Mouse (Mus musculus): ENCODE results near the gene Thada.

Gene Thada

DNA sequence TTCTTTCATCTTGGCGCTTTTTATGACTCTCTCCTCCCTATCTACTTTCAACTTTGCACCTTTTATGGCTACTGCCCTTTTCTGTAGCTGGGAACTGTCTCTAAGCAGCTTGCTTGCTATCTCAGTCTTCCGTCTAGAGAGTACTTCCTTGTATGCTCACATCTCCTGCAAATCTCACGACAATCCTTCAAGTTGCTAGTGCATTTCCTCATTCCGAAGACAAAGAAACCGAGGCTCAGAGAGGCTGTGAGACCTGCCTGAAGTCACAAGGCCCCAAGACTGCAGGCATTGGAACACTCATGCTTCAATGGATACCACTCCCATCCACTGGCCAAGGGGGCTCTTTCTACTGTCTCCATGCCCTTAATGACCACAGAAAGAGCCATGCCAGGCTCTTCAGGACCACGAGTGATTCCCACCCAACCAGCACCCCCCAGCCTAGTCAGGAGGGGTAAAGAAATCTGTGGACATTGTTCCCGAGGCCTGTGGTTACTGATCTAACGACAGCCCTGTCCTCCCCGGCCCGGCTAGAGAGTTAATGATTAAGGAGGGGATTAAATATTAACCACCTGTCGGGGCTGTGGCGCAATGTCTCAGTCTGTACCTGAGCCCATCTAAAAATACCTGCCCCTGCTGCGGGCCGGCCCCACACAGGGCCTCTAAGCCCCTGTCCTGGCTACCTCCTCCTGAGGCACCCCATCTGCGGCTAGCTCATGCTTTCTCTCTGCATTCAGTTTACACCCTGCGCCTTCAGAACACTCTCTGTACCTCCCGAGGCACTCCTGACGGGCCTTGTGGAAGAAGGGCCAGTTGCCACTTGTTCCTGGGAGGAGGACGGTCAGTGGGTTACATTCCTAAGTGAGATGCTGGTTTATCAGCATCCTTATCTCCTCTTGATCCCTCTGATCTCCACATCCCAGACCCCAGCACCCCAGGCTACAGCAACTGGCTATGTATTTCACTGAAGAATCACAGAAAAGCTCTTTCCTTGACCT, 309.0 kb downstream of the Thada start:
- DNase-seq: peak; percentile 55

DNA sequence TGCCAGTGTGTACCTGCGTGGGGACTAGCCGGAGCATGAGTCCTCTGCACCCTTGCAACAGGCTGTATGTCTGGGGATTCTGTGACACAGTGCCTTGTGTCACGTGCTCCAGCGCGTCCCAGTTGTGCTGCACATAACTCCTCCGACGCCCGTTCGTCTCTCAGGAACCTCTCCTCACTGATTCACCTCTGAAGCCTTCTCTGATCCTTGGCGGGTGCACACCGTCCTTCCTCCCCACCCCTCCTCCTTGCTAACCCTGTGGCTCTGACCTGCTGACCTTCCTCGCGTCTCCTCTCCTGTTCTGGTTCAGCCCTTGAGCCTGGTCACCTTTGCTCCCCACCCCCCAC, 309.8 kb downstream of the Thada start:
- DNase-seq: no peak

- DNase-seq: no peak
Observed at GRCm38 (mm10) chr17:84155516-84156226, 310.3 kb downstream of the Thada start.

- DNase-seq: no peak
Observed at GRCm38 (mm10) chr17:84155029-84155338, 311.0 kb downstream of the Thada start.

GRCm38 (mm10) chr17:84154302-84155028, 311.5 kb downstream of the Thada start:
- no peak for DNase-seq

DNA sequence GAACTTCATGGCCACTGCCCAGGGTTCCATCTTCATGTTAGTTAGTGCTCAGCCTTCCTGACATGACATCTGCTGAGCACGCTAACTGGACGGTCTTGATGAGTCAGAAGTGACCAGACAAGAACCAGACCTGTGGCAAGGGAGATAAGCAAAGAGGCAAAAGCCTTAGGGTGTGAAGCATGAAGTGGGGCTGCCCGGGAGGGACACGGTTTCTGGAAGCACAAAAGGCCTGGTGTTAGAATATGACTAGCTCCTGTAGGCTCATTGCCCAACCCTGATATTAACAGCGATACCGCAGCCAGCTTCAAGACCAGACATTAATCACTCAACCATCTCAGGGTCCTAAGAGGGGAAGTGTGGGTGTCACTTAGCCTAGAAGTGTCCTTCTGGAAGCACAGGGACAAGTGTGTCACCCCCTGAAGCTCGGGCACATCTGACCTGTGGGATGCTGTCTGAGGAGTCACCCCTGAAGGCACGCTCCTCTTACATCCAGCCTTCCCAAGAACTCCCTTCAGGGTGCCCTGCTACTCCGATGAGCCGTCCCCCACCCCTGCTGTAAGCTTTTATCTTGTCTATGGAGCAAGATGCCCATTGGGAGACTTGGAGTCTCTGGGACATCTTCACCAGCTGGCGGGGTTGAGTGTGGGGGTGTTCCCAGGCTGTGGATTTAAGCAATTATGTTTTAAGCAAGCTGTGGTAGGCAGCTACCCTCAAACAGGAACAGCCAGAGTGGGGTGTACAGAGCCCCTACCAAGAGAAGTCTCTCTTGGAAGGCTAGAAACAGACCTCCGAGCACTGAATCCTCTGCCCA, 312.8 kb downstream of the Thada start:
- DNase-seq: no peak

GRCm38 (mm10) chr17:84152206-84152975, 313.6 kb downstream of the Thada start:
- no peak for DNase-seq

DNA sequence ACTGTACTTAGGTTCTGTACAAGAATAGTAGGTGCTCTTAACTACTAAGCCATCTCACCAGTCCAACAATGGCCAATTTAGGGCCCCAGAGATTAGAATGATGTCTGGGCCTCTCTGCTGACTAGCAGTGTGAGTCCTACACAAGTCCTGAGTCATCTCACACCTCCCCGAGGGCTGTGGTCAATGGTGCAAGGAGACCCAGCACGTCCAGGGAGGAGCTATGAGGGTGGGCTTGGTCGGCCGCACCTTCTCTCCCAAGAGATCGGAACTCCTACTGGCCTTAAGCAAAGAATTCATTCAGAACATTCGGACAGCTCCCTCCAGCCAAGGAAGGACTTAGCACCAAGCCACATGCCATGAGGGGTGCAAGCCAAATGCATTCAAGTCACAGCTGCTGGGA, 314.7 kb downstream of the Thada start:
- DNase-seq: no peak

GRCm38 (mm10) chr17:84150291-84150690, 315.7 kb downstream of the Thada start:
- DNase-seq: no peak

DNA sequence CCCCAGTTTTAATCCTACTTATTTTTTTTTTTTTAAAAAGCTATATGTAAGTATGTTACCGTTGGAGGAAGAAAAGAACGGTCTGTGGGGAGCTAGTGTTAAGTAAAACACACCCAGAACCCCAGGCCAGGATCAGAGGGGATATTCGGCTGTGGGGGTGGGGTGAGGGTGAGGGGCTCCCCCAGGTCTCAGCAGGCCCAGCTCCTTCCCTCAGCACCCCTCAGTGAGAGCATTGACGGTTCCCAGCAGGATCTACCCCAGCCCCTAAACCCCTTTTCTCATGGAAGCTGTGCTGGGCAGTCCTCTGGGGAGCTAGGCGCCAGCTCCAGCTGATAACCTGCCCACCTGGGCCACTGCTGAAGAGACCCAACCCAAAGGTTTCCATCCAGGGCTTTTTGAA, 316.4 kb downstream of the Thada start:
- no peak for DNase-seq

DNA sequence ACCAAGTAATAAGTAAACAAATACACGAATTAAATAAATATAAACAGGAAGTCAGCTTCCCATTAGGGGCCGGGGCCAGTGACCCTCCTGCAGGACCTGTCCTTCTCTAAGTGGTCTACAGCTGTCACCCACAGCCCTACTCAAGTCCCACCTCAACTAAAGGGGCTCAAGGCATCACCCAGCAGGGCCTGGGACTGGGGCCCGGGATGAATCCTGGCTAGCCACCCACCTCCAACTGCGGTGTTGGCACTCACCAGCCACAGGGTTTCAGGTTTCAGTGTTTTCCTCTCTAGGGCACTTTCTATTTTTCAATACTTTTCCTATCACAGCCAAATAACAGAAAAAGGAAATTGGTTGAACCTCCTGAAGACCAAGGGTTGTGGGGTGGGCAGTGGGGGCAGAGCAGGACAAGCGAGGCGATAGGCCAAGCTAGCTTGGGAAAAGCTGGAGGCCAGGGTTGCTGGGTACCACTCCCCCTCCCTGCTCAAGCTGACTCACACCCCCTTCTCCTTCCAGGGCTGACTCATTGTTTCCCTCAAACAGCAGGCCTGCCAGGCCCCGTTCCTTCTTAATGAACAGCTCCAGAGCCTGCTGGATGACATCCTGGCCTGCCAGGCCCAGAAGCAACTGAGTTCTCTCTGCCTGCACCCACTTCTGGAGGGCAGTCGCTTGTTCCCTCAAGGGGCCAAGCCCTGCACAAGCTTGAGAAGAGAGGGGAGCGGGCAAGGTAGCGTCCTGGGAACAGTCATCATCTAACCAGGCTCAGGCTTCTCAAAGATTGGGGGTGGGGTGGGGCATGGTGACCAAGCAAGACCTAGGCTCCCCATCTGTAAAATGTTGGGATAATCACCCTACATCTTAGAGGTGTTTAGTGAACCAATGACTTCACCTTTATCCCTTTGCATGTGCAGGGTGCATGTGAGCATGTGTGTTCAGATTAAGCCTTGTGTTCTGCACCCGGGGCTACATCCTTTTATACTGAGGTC, 317.2 kb downstream of the Thada start:
- peak; percentile 89 for DNase-seq

GRCm38 (mm10) chr17:84147183-84148108, 318.6 kb downstream of the Thada start:
- no peak for DNase-seq

- no peak for DNase-seq
Observed at GRCm38 (mm10) chr17:84146458-84147182, 319.4 kb downstream of the Thada start.

GRCm38 (mm10) chr17:84145826-84146287, 320.1 kb downstream of the Thada start:
- DNase-seq: peak; percentile 67

DNA sequence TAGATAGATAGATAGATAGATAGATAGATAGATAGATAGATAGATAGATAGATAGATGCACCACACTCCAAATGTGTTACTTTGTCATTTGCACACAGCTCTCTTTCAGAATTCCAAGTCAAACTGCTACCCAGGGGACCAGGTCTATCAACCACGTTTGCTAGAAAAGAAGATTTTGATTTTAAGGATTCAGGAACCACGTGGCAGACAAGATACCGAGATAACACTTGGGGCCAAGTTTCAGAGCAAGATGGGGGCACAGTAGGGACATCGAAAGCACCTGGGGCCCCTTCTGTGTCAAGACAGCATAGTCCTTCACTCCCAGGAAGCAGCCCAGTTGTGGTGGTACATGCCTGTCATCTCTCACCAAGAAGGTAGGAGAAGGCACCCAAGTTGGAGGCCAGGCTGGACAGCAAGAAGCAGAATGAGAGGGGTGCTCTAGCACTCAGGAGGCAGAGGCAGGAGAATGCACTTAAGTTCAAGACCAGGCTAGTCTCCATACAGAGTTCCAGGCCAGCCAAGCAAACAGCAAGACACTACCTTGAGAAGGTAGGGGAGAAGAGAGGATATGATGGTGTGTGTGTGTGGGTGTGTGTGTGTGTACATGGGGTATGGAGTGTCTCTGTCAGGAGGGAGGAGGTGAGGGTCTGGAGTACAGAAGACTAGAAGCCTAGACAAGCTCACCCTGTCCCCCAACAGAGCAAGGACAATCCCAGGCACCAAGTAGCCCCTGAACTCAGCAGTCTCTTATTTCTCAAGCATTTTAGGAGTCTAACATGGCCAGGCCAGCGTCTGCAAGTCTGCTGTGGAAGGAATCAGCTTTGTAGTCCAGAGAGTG, 321.0 kb downstream of the Thada start:
- no peak for DNase-seq

DNA sequence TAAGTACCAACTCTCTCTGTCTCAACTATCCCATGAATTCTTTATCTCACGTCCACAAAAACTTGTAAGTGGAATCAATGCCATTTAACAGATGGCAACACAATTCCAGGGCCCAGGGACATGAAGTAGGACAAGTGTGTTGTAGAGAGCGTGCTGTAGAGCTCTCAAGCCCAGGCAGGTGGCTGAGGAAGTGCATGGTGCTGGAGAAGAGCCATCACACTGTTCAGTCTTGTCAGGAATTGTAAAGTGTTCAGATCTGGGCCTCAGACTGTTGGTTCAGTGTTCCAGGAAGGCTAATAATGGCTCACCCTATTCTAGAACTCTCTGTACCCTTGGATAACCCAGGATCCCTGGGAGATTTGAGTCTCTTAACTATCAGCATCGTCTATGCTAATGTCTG, 321.9 kb downstream of the Thada start:
- DNase-seq: no peak

DNA sequence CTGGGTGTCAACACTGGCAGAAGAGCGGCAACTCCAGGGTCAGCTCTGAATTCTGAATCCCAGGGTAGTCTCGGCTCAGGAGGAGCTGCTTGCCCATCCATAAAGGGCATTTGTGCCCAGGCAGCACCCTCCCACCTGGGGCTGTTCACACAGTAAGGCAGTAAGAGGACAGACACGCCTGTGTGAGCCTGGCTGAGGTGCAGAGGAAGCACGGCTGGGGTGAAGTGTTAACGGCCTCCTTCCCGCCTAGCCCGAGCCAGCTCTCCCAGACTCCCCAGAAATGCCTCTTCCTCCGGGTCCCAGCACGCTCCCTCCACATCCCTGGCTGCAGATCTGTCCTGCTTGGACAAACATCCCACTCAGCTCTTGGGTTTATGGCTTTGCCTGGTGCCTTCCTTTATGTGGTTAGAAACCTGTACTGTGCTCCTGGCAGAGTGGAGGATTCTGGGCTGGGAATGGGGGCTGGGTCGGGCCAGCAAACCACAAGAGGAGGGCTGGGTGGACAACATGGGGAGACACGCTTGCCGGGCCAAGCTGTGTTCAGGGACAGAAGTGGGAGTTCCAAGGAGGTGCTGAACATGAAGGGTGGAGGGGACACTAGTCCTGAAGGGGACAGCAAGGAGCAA, 322.7 kb downstream of the Thada start:
- no peak for DNase-seq

Data from lung, postnatal 10 days (tissue).